Mouse (Mus musculus): ENCODE results near the gene Gsdma2.
"Not testable (repeated sequence)": the region's sequence is repeated elsewhere in the genome, so short reads cannot be mapped to it uniquely, and the experiment has no call there.

GRCm38 (mm10) chr11:98655076-98655475, 8.5 kb downstream of the Gsdma2 start:
- TF ChIP-seq EP300 (IDR thresholded peaks at IDR 0.05; ENCODE audit: low read depth), result not testable (repeated sequence)
- TF ChIP-seq CTCF (IDR thresholded peaks at IDR 0.05; ENCODE audit: low read depth), result peak; percentile 83
